Mouse (Mus musculus) MEL (cell line): ENCODE measurements around the gene Clec4e. TPM values are rescaled to one million over a fixed set of nuclear protein-coding genes. Genes with fewer than 3 reads are reported as not detected.
"Not testable (repeated sequence)": the region's sequence is repeated elsewhere in the genome, so short reads cannot be mapped to it uniquely, and the experiment has no call there.

Experiments used
- DNase-seq: peaks from one replicate; pipeline ENCODE4 v3.0.0; 2011; ENCODE audit warnings: low read depth, low spot score
- H3K27ac ChIP-seq: 2 replicates; pipeline ENCODE4 v1.5.1; 2012; ENCODE audit warnings: low read depth, mild to moderate bottlenecking, control low read depth, low read length, moderate library complexity; ENCODE audit not compliant: control insufficient read depth
- H3K27me3 ChIP-seq, 2 experiments: fragments of 150-350 bp in 1 of 2; sonication (generic) in 1 of 2; 2 replicates each; pipeline ENCODE4 v1.6.1; 2012; ENCODE audit warnings: low read length in 2 of 2, mild to moderate bottlenecking in 2 of 2, improper control_type of control experiment in 1 of 2, moderate library complexity in 1 of 2; ENCODE audit not compliant: insufficient read depth in 2 of 2, control insufficient read depth in 1 of 2
- H3K36me3 ChIP-seq, 2 experiments: 2 replicates each; pipeline ENCODE4 v1.6.1; 2012 to 2014; ENCODE audit warnings: low read length in 2 of 2, improper control_type of control experiment in 1 of 2, inconsistent platforms in 1 of 2, mild to moderate bottlenecking in 1 of 2; ENCODE audit not compliant: insufficient read depth in 2 of 2, control insufficient read depth in 1 of 2
- H3K4me1 ChIP-seq, 2 experiments: fragments of 150-350 bp in 1 of 2; sonication (generic) in 1 of 2; 2 replicates each; pipeline ENCODE4 v1.6.1; 2012; ENCODE audit warnings: low read length in 2 of 2, improper control_type of control experiment in 1 of 2, mild to moderate bottlenecking in 1 of 2; ENCODE audit not compliant: insufficient read depth in 2 of 2, control insufficient read depth in 1 of 2
- H3K4me3 ChIP-seq, 2 experiments: fragments of 150-350 bp in 1 of 2; sonication (generic) in 1 of 2; 2 replicates each; pipeline ENCODE4 v1.5.1; 2012; ENCODE audit warnings: low read depth in 2 of 2, low read length in 2 of 2, mild to moderate bottlenecking in 2 of 2, moderate library complexity in 2 of 2, control low read depth in 1 of 2, improper control_type of control experiment in 1 of 2; ENCODE audit not compliant: control insufficient read depth in 1 of 2, insufficient read depth in 1 of 2
- H3K79me2 ChIP-seq: 2 replicates; pipeline ENCODE4 v1.6.1; 2012; ENCODE audit warnings: mild to moderate bottlenecking, low read length, moderate library complexity; ENCODE audit not compliant: control insufficient read depth, poor library complexity, insufficient read depth
- H3K9ac ChIP-seq: 2 replicates; pipeline ENCODE4 v1.6.1; 2012; ENCODE audit warnings: low read depth, mild to moderate bottlenecking, control low read depth, low read length, moderate library complexity; ENCODE audit not compliant: control insufficient read depth, poor library complexity, severe bottlenecking
- H3K9me3 ChIP-seq: fragments of 150-350 bp; sonication (generic); replicated peaks from 2 replicates; pipeline ENCODE4 v1.6.1; 2012; ENCODE audit warnings: mild to moderate bottlenecking, low read length, improper control_type of control experiment, moderate library complexity; ENCODE audit not compliant: insufficient read depth
- BHLHE40 ChIP-seq: IDR thresholded peaks from 2 replicates; pipeline ENCODE4 v1.6.1; 2012; ENCODE audit warnings: low read depth, mild to moderate bottlenecking, inconsistent platforms, low read length, improper control_type of control experiment, borderline replicate concordance
- CTCF ChIP-seq, 3 experiments: IDR thresholded peaks in 2 of 3; conservative IDR thresholded peaks in 1 of 3; 2 replicates each; pipeline ENCODE4 v1.5.1; 2011 to 2012; ENCODE audit warnings: low read length in 3 of 3, low read depth in 2 of 3, mild to moderate bottlenecking in 2 of 3, improper control_type of control experiment in 1 of 3, inconsistent platforms in 1 of 3, mixed read lengths in 1 of 3, moderate library complexity in 1 of 3; ENCODE audit not compliant: control insufficient read depth in 1 of 3, insufficient read depth in 1 of 3, poor library complexity in 1 of 3, severe bottlenecking in 1 of 3
- MAZ ChIP-seq: IDR thresholded peaks from 2 replicates; pipeline ENCODE4 v1.6.1; 2012; ENCODE audit warnings: low read depth, mild to moderate bottlenecking, inconsistent platforms, low read length, improper control_type of control experiment
- MEF2A ChIP-seq: IDR thresholded peaks from 2 replicates; pipeline ENCODE4 v1.6.1; 2014; ENCODE audit warnings: low read depth, mild to moderate bottlenecking, inconsistent platforms, low read length, improper control_type of control experiment; ENCODE audit not compliant: poor library complexity, insufficient replicate concordance, severe bottlenecking; ENCODE audit errors: extremely low read depth
- MXI1 ChIP-seq: IDR thresholded peaks from 2 replicates; pipeline ENCODE4 v1.6.1; 2011; ENCODE audit warnings: mild to moderate bottlenecking, low read depth, low read length, improper control_type of control experiment
- MYB ChIP-seq: IDR thresholded peaks from 2 replicates; pipeline ENCODE4 v1.6.1; 2011; ENCODE audit warnings: mild to moderate bottlenecking, low read depth, low read length, improper control_type of control experiment
- RCOR1 ChIP-seq: IDR thresholded peaks from 2 replicates; pipeline ENCODE4 v1.6.1; 2012; ENCODE audit warnings: low read depth, mild to moderate bottlenecking, inconsistent platforms, low read length, improper control_type of control experiment
- SIN3A ChIP-seq: IDR thresholded peaks from 2 replicates; pipeline ENCODE4 v1.6.1; 2012; ENCODE audit warnings: low read length, improper control_type of control experiment, inconsistent platforms
- TAL1 ChIP-seq: IDR thresholded peaks from 2 replicates; pipeline ENCODE4 v1.6.1; 2012; ENCODE audit warnings: mild to moderate bottlenecking, inconsistent platforms, low read length, moderate library complexity, mixed read lengths
- ZNF384 ChIP-seq: IDR thresholded peaks from 2 replicates; pipeline ENCODE4 v1.6.1; 2012; ENCODE audit warnings: low read depth, mild to moderate bottlenecking, inconsistent platforms, low read length, improper control_type of control experiment
- polyA plus RNA-seq, 2 experiments: library from polyadenylated mRNA; stranded (reverse) in 1 of 2; unstranded in 1 of 2; fragments of >175 nt in 1 of 2; fragments of >200 nt in 1 of 2; gene quantifications; 2 replicates each; pipeline versions ENCODE4 v1.2.1 to v1.2.4; 2012; ENCODE audit warnings: low replicate concordance in 2 of 2, low read depth in 1 of 2; ENCODE audit not compliant: insufficient read length in 2 of 2, insufficient read depth in 1 of 2, missing spikeins in 1 of 2
- total RNA-seq: library from RNA; depleted of rRNA; stranded (reverse); fragments of 300-350 nt; gene quantifications from 2 replicates; pipeline ENCODE4 v1.2.3, GENCODE M21; 2012; rRNA removed

Gene Clec4e
- total RNA-seq (0.10 and 0.23 TPM in 2 replicates), polyA plus RNA-seq (under 1 TPM in 1 of 2 experiments, not detected in 1; 0.40 TPM)

DNA sequence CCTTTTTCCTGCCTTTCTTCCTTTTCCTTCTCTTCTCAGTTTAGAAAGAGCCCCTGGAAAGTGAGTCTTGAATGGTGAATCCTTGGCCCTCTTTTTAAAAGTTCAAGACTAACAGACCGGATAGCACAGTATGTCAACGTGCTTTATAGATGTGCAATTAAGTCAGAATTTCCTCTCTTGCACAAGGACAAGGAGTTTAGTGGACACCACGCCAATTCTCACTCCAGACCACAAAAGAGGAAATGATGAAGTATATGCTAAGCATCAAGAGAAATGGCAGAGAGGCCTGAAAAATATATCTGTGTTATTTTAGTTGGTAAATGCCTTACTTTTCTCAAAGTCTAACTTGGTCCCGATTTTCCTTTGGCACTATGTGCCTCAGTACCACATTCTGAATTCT lies at the start of gene Clec4e:
Gene Clec4e, minus strand, starts transcription at position 118 of the 400 bp plus-strand sequence.
- Histone ChIP-seq H3K27ac (peak within 1 kb of the TSS; percentile 31; the same call in 1 of the 2 replicates), H3K4me3 (peak within 1 kb of the TSS; percentile 16 to 28), H3K9ac (peak within 1 kb of the TSS; percentile 11; the same call in 1 of the 2 replicates), H3K9me3 (no peaks in the 10 kb centered on the region), H3K79me2 (no peaks in the 10 kb centered on the region), H3K4me1 (peaks cover 16 to 21% of the 10 kb centered on the region in 2 experiments), H3K36me3 (peaks cover 0 to 26% of the 10 kb centered on the region in 2 experiments; a peak in 2 of 4 replicates), H3K27me3 (no peaks in the 10 kb centered on the region)
- peak; percentile 51 for DNase-seq
- TF ChIP-seq TAL1 (no peak), SIN3A (0 out of 2 replicates have a peak, but pooled peaks have one; percentile 8), CTCF (IDR thresholded peaks at IDR 0.05 in 2 of 3, conservative IDR thresholded peaks at IDR 0.05 in 1 of 3; ENCODE audit: control insufficient read depth in 1 of 3, insufficient read depth in 1 of 3, low read depth in 2 of 3, low read length in 3 of 3, poor library complexity in 1 of 3, severe bottlenecking in 1 of 3) (no peak)

DNA sequence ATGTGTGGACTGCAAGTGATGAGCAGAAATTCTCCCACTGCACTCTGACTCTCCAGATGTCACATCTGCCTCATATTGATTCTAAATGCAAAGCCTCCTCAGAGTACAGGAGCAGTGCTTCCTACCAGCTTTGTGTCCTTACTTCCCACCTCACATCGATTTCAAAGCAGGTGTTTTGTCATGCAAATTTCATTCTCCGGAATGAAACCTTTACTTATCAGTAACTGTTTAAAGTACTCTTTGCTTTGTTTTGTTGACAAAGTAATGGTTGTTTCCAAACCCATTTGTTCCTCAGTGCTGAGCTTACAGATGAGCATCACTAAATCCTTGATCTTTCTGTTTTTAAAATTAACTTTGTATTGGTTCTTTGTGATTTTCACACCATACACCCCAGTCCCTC lies 42.8 kb upstream of the Clec4e start:
- no peaks in the 10 kb centered on the region for H3K4me1 ChIP-seq
- TF ChIP-seq ZNF384 (no peak), TAL1 (no peak), MAZ (no peak), MXI1 (no peak)
- H3K4me3 ChIP-seq = no peak overlapping the region
- H3K27ac ChIP-seq = no peak overlapping the region
- no peak overlapping the region for H3K9ac ChIP-seq
- no peaks in the 10 kb centered on the region for H3K36me3 ChIP-seq
- H3K27me3 ChIP-seq = peaks cover 0 to 4% of the 10 kb centered on the region in 2 experiments; a peak in 1 of 4 replicates
- H3K9me3 ChIP-seq = no peaks in the 10 kb centered on the region
- no peak for DNase-seq
- no peaks in the 10 kb centered on the region for H3K79me2 ChIP-seq

DNA sequence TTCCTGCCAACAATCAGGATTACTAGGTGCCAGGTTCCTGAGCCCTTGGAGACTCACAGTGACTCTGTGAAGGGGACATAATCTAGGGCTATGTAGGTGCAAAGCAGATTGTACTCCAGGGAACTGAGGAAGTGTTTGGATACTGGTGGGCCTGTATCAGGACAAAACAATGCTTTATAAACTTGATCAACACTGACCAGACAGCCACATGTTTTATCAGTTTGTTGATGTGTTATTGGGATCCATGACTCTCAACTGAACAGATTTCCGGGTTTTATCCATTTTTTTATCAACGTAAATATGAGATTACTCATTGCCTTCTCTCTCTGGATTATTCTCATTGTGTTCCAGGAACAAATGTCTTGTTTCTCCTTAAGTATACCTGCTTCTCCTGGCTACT lies 18.4 kb upstream of the Clec4e start, which contains the start of gene Vmn2r19:
Gene Vmn2r19, plus strand, starts transcription at position 301 of the 400 bp plus-strand sequence.
- H3K27ac ChIP-seq = no peak within 1 kb of the TSS
- no peak within 1 kb of the TSS for H3K9ac ChIP-seq
- H3K36me3 ChIP-seq = no peaks in the 10 kb centered on the region
- H3K4me3 ChIP-seq = no peak within 1 kb of the TSS
- no peaks in the 10 kb centered on the region for H3K4me1 ChIP-seq
- H3K9me3 ChIP-seq = no peaks in the 10 kb centered on the region
- no peak for TF ChIP-seq RCOR1
- TF ChIP-seq TAL1 = no peak
- no peak for TF ChIP-seq MEF2A
- TF ChIP-seq BHLHE40 = no peak
- TF ChIP-seq MYB = no peak
- no peak for TF ChIP-seq SIN3A
- no peak for DNase-seq
- H3K27me3 ChIP-seq = no peaks in the 10 kb centered on the region; a peak in 1 of 4 replicates
- no peaks in the 10 kb centered on the region for H3K79me2 ChIP-seq

DNA sequence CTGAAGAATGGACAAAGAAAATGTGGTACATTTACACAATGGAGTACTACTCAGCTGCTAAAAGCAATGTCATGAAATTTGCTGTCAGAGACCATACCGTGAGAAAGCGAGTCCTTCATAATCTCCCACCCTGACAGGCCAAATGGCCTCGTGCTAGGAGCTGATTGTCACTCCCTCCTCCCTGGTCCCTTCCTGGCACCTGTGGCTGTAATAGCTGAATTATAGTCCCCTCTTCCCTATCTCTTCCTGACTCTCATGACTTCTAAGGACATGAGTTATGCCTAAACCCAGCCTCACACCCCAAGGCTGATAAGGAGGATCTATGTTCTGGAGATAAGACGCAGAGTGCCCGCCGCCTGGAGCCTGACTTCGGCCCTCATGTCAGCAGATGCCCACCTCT lies 16.6 kb upstream of the Clec4e start:
- not testable (repeated sequence) for H3K36me3 ChIP-seq, H3K9ac ChIP-seq, H3K4me1 ChIP-seq, H3K27me3 ChIP-seq, H3K9me3 ChIP-seq, H3K79me2 ChIP-seq, DNase-seq, H3K27ac ChIP-seq, H3K4me3 ChIP-seq
